Mouse (Mus musculus) neural tube, embryonic 11.5 days (tissue): ENCODE data around the gene Serf1. TPM values are rescaled to one million over a fixed set of nuclear protein-coding genes. Genes with fewer than 3 reads are reported as not detected.
"Not testable (repeated sequence)": the region's sequence is repeated elsewhere in the genome, so short reads cannot be mapped to it uniquely, and the experiment has no call there.

Source experiments
- ATAC-seq: fragments of 200-750 bp; cut with Nextera tagmentation; 2 replicates; pipeline ENCODE4 v1.8.0; 2017; ENCODE audit warnings: moderate number of reproducible peaks, mild to moderate bottlenecking, moderate TSS enrichment, moderate library complexity; ENCODE audit not compliant: insufficient read depth, low FRiP score, low TSS enrichment
- DNase-seq: peaks from one replicate; pipeline ENCODE4 v3.0.0-alpha.2; 2015; ENCODE audit warnings: low spot score
- H3K27ac ChIP-seq: fragments of 300-500 bp; sonication (generic); 2 replicates; pipeline ENCODE4 v1.5.1; 2014; ENCODE audit warnings: low read depth, mild to moderate bottlenecking, low read length
- H3K27me3 ChIP-seq: fragments of 300-500 bp; sonication (generic); 2 replicates; pipeline ENCODE4 v1.6.1; 2014; ENCODE audit warnings: mild to moderate bottlenecking, low read length, mixed read lengths; ENCODE audit not compliant: control insufficient read depth, insufficient read depth
- H3K36me3 ChIP-seq: fragments of 300-500 bp; sonication (generic); 2 replicates; pipeline ENCODE4 v1.6.1; 2014; ENCODE audit warnings: mild to moderate bottlenecking, low read length, moderate library complexity, mixed read lengths; ENCODE audit not compliant: control insufficient read depth, insufficient read depth
- H3K4me1 ChIP-seq: fragments of 300-500 bp; sonication (generic); 2 replicates; pipeline ENCODE4 v1.6.1; 2014; ENCODE audit warnings: low read length, mixed read lengths; ENCODE audit not compliant: control insufficient read depth, insufficient read depth
- H3K4me2 ChIP-seq: fragments of 300-500 bp; sonication (generic); 2 replicates; pipeline ENCODE4 v1.6.1; 2014; ENCODE audit warnings: low read depth, mild to moderate bottlenecking, moderate library complexity
- H3K4me3 ChIP-seq: fragments of 300-500 bp; sonication (generic); 2 replicates; pipeline ENCODE4 v1.5.1; 2014; ENCODE audit warnings: low read depth, low read length
- H3K9ac ChIP-seq: fragments of 300-500 bp; sonication (generic); 2 replicates; pipeline ENCODE4 v1.6.1; 2014; ENCODE audit warnings: mild to moderate bottlenecking, low read length
- H3K9me3 ChIP-seq: fragments of 300-500 bp; sonication (generic); 2 replicates; pipeline ENCODE4 v1.6.1; 2016; ENCODE audit warnings: low read length; ENCODE audit not compliant: control insufficient read depth
- WGBS: fragments of 180-500 bp; shearing (Covaris S2); extraction: QIAGEN DNeasy Blood & Tissue Kit; methylation state at CpG from one replicate; pipeline ENCODE4 v1.1.7; 2014; 5-methylcytosine and 5-hydroxymethylcytosine counted together
- polyA plus RNA-seq: library from polyadenylated mRNA; unstranded; fragments of >200 nt; fragmentation: Nextera tagmentation; extraction: Ambion mirVana; gene quantifications from 2 replicates; pipeline ENCODE4 v1.2.1, GENCODE M21; 2014

Serf1 gene
- polyA plus RNA-seq, 1 experiment from 2014 or later = 236 TPM

- H3K36me3 ChIP-seq = no peaks in the 10 kb centered on the region
- peak overlapping the region; percentile 38 for H3K4me2 ChIP-seq
- no peak overlapping the region for H3K27ac ChIP-seq
- no peaks in the 10 kb centered on the region for H3K27me3 ChIP-seq
- DNase-seq (no peak), ATAC-seq (no peak)
- no peaks in the 10 kb centered on the region for H3K9me3 ChIP-seq
- H3K4me3 ChIP-seq = no peak overlapping the region
- peaks cover 5% of the 10 kb centered on the region; the same call in 1 of the 2 replicates for H3K4me1 ChIP-seq
- WGBS = 88% methylated on average over 3 of the region's 3 CpGs
- H3K9ac ChIP-seq = peak overlapping the region; percentile 87
These were observed 16.2 kb downstream of the Serf1 start for GRCm38 (mm10) chr13:100123970-100124369.

GRCm38 (mm10) chr13:100124423-100125257, 16.8 kb downstream of the Serf1 start, which contains the start of gene Smn1:
TSS of gene Smn1 (plus strand) at chr13:100124852.
- ATAC-seq = peak; percentile 99
- Histone ChIP-seq H3K36me3 (no peaks in the 10 kb centered on the region), H3K9me3 (no peaks in the 10 kb centered on the region), H3K27ac (0 out of 2 replicates have a peak within 1 kb of the TSS, but pooled peaks have one; percentile 17), H3K4me3 (peak within 1 kb of the TSS; percentile 98), H3K9ac (peak within 1 kb of the TSS; percentile 87), H3K4me1 (peaks cover 5% of the 10 kb centered on the region; the same call in 1 of the 2 replicates), H3K27me3 (no peaks in the 10 kb centered on the region), H3K4me2 (peak within 1 kb of the TSS; percentile 84)
- DNase-seq = peak; percentile 91
- 4% methylated on average over 42 of the region's 42 CpGs for WGBS

- H3K4me3 ChIP-seq = peak overlapping the region; percentile 98
- ATAC-seq = peak; percentile 22; the same call in 1 of the 2 replicates
- peak overlapping the region; percentile 84 for H3K4me2 ChIP-seq
- no peaks in the 10 kb centered on the region for H3K9me3 ChIP-seq
- H3K9ac ChIP-seq = peak overlapping the region; percentile 87
- DNase-seq = no peak
- H3K4me1 ChIP-seq = peaks cover 5% of the 10 kb centered on the region; the same call in 1 of the 2 replicates
- H3K27ac ChIP-seq = no peak overlapping the region
- H3K36me3 ChIP-seq = no peaks in the 10 kb centered on the region
- H3K27me3 ChIP-seq = no peaks in the 10 kb centered on the region
- WGBS = 5% methylated on average over 10 of the region's 10 CpGs
These were observed 17.4 kb downstream of the Serf1 start for GRCm38 (mm10) chr13:100125258-100125643.

GRCm38 (mm10) chr13:100141646-100142314, 34.0 kb downstream of the Serf1 start:
- no peaks in the 10 kb centered on the region for H3K9me3 ChIP-seq

GRCm38 (mm10) chr13:100152659-100153058, 44.8 kb downstream of the Serf1 start:
- no peaks in the 10 kb centered on the region for H3K9me3 ChIP-seq
- no peak overlapping the region for H3K4me2 ChIP-seq
- no peak overlapping the region for H3K9ac ChIP-seq
- no peaks in the 10 kb centered on the region for H3K4me1 ChIP-seq
- ATAC-seq = no peak
- no peak overlapping the region for H3K27ac ChIP-seq
- 68% methylated on average over 1 of the region's 1 CpGs for WGBS
- H3K27me3 ChIP-seq = no peaks in the 10 kb centered on the region
- DNase-seq = no peak
- H3K36me3 ChIP-seq = no peaks in the 10 kb centered on the region
- H3K4me3 ChIP-seq = no peak overlapping the region

More at GRCm38 (mm10) chr13:100141646-100142314, 34.0 kb downstream of the Serf1 start:
- no peak overlapping the region for H3K9ac ChIP-seq
- H3K36me3 ChIP-seq = peaks cover 7% of the 10 kb centered on the region; the same call in 1 of the 2 replicates
- ATAC-seq = no peak
- DNase-seq = no peak
- no peak overlapping the region for H3K27ac ChIP-seq
- no peaks in the 10 kb centered on the region for H3K4me1 ChIP-seq
- WGBS = 88% methylated on average over 8 of the region's 8 CpGs
- H3K4me2 ChIP-seq = no peak overlapping the region
- no peaks in the 10 kb centered on the region for H3K27me3 ChIP-seq
- no peak overlapping the region for H3K4me3 ChIP-seq

- 94% methylated on average over 3 of the region's 3 CpGs for WGBS
- Histone ChIP-seq H3K4me3 (no peak overlapping the region), H3K27me3 (no peaks in the 10 kb centered on the region), H3K4me1 (no peaks in the 10 kb centered on the region), H3K36me3 (no peaks in the 10 kb centered on the region), H3K9ac (no peak overlapping the region), H3K4me2 (no peak overlapping the region), H3K9me3 (no peaks in the 10 kb centered on the region), H3K27ac (no peak overlapping the region)
- DNase-seq (no peak), ATAC-seq (no peak)
These were observed 48.8 kb downstream of the Serf1 start for GRCm38 (mm10) chr13:100156624-100157023.

GRCm38 (mm10) chr13:100161171-100161870, 53.5 kb downstream of the Serf1 start:
- WGBS = 91% methylated on average over 11 of the region's 11 CpGs
- H3K9ac ChIP-seq, ATAC-seq, H3K4me1 ChIP-seq, H3K4me3 ChIP-seq, H3K9me3 ChIP-seq, DNase-seq, H3K27ac ChIP-seq, H3K27me3 ChIP-seq, H3K4me2 ChIP-seq, H3K36me3 ChIP-seq: not testable (repeated sequence)

GRCm38 (mm10) chr13:100162467-100162866, 54.7 kb downstream of the Serf1 start:
- not testable (repeated sequence) for H3K27ac ChIP-seq, DNase-seq, H3K27me3 ChIP-seq, H3K9me3 ChIP-seq, H3K36me3 ChIP-seq, H3K4me2 ChIP-seq, H3K9ac ChIP-seq, H3K4me1 ChIP-seq, ATAC-seq, H3K4me3 ChIP-seq
